Mouse (Mus musculus) kidney, postnatal 0 days (tissue): ENCODE data around the gene 3425401B19Rik. TPM values are rescaled to one million over a fixed set of nuclear protein-coding genes. Genes with fewer than 3 reads are reported as not detected.

Experiments used
- ATAC-seq: fragments of 200-750 bp; cut with Nextera tagmentation; replicated peaks from 2 replicates; pipeline ENCODE4 v1.8.0; 2017; ENCODE audit warnings: low read depth, moderate number of reproducible peaks, moderate TSS enrichment, moderate library complexity; ENCODE audit not compliant: low FRiP score
- DNase-seq: peaks from one replicate; pipeline ENCODE4 v3.0.0-alpha.2; 2016; ENCODE audit warnings: low spot score
- H3K27ac ChIP-seq: fragments of 300-500 bp; sonication (generic); 2 replicates; pipeline ENCODE4 v1.5.1; 2014; ENCODE audit warnings: mild to moderate bottlenecking
- H3K27me3 ChIP-seq: fragments of 300-500 bp; sonication (generic); 2 replicates; pipeline ENCODE4 v1.6.1; 2014; ENCODE audit warnings: low read length, mixed read lengths; ENCODE audit not compliant: insufficient read depth
- H3K36me3 ChIP-seq: fragments of 300-500 bp; sonication (generic); 2 replicates; pipeline ENCODE4 v1.6.1; 2014; ENCODE audit warnings: low read length, mixed read lengths; ENCODE audit not compliant: insufficient read depth
- H3K4me1 ChIP-seq: fragments of 300-500 bp; sonication (generic); replicated peaks from 2 replicates; pipeline ENCODE4 v1.6.1; 2014; ENCODE audit warnings: antibody characterized with exemption, low read length, mixed read lengths; ENCODE audit not compliant: insufficient read depth
- H3K4me2 ChIP-seq: fragments of 300-500 bp; sonication (generic); 2 replicates; pipeline ENCODE4 v1.6.1; 2014; ENCODE audit warnings: mild to moderate bottlenecking, low read length, moderate library complexity, mixed read lengths
- H3K4me3 ChIP-seq: fragments of 300-500 bp; sonication (generic); replicated peaks from 2 replicates; pipeline ENCODE4 v1.5.1; 2014; ENCODE audit warnings: low read depth, low read length
- H3K9ac ChIP-seq: fragments of 300-500 bp; sonication (generic); 2 replicates; pipeline ENCODE4 v1.6.1; 2014; ENCODE audit warnings: low read depth, low read length
- H3K9me3 ChIP-seq: fragments of 300-500 bp; sonication (generic); replicated peaks from 2 replicates; pipeline ENCODE4 v1.6.1; 2016; ENCODE audit warnings: low read length, inconsistent platforms, mixed read lengths
- CTCF ChIP-seq: IDR thresholded peaks from 2 replicates; pipeline ENCODE4 v1.5.1; 2016; ENCODE audit warnings: antibody characterized with exemption, low read depth, mild to moderate bottlenecking, moderate library complexity
- WGBS: fragments of 180-500 bp; shearing (Covaris S2); extraction: QIAGEN DNeasy Blood & Tissue Kit; methylation state at CpG from one replicate; pipeline ENCODE4 v1.1.7; 2014; 5-methylcytosine and 5-hydroxymethylcytosine counted together
- polyA plus RNA-seq: library from polyadenylated mRNA; unstranded; fragments of >200 nt; fragmentation: Nextera tagmentation; extraction: Ambion mirVana; gene quantifications from 2 replicates; pipeline ENCODE4 v1.2.1, GENCODE M21; 2015

The 3425401B19Rik gene
- polyA plus RNA-seq, 1 experiment from 2014 or later = 0.12 TPM

GRCm38 (mm10) chr14:32681603-32682002, 3.5 kb downstream of the 3425401B19Rik start:
- no peak for TF ChIP-seq CTCF
- H3K9me3 ChIP-seq = no peaks in the 10 kb centered on the region
- WGBS = 90% methylated on average over 3 of the region's 3 CpGs
- no peaks in the 10 kb centered on the region for H3K27me3 ChIP-seq
- DNase-seq (no peak), ATAC-seq (no peak)
- peaks cover 18% of the 10 kb centered on the region for H3K4me1 ChIP-seq
- no peak overlapping the region for H3K9ac ChIP-seq
- no peak overlapping the region for H3K27ac ChIP-seq
- H3K4me3 ChIP-seq = no peak overlapping the region
- no peaks in the 10 kb centered on the region for H3K36me3 ChIP-seq
- no peak overlapping the region for H3K4me2 ChIP-seq

GRCm38 (mm10) chr14:32678565-32678964, 6.5 kb downstream of the 3425401B19Rik start:
- ATAC-seq (no peak), DNase-seq (no peak)
- no peak overlapping the region for H3K27ac ChIP-seq
- no peak overlapping the region for H3K9ac ChIP-seq
- TF ChIP-seq CTCF = no peak
- H3K4me1 ChIP-seq = 0 out of 2 replicates have a peak, but pooled peaks cover 7% of the 10 kb centered on the region
- H3K36me3 ChIP-seq = no peaks in the 10 kb centered on the region
- 74% methylated on average over 3 of the region's 3 CpGs for WGBS
- no peak overlapping the region for H3K4me2 ChIP-seq
- H3K4me3 ChIP-seq = no peak overlapping the region
- H3K27me3 ChIP-seq = no peaks in the 10 kb centered on the region
- H3K9me3 ChIP-seq = no peaks in the 10 kb centered on the region

- DNase-seq (no peak), ATAC-seq (no peak)
- WGBS = 59% methylated on average over 3 of the region's 3 CpGs
- Histone ChIP-seq H3K9ac (no peak overlapping the region), H3K9me3 (no peaks in the 10 kb centered on the region), H3K4me3 (no peak overlapping the region), H3K36me3 (no peaks in the 10 kb centered on the region), H3K27me3 (no peaks in the 10 kb centered on the region), H3K27ac (no peak overlapping the region), H3K4me1 (no peaks in the 10 kb centered on the region), H3K4me2 (no peak overlapping the region)
- TF ChIP-seq CTCF = no peak
These were observed 11.9 kb downstream of the 3425401B19Rik start for GRCm38 (mm10) chr14:32673178-32673577.

GRCm38 (mm10) chr14:32663099-32663498, 22.0 kb downstream of the 3425401B19Rik start:
- Histone ChIP-seq H3K9ac (no peak overlapping the region), H3K4me3 (no peak overlapping the region), H3K36me3 (no peaks in the 10 kb centered on the region), H3K27me3 (no peaks in the 10 kb centered on the region), H3K9me3 (no peaks in the 10 kb centered on the region), H3K4me1 (no peaks in the 10 kb centered on the region), H3K27ac (no peak overlapping the region), H3K4me2 (no peak overlapping the region)
- WGBS = 85% methylated on average over 6 of the region's 6 CpGs
- DNase-seq = no peak
- no peak for ATAC-seq
- TF ChIP-seq CTCF = no peak

- no peaks in the 10 kb centered on the region for H3K9me3 ChIP-seq
- no peak overlapping the region for H3K4me3 ChIP-seq
- no peak overlapping the region for H3K9ac ChIP-seq
- no peaks in the 10 kb centered on the region for H3K36me3 ChIP-seq
- DNase-seq (no peak), ATAC-seq (0 out of 2 replicates have a peak, but pooled peaks have one; percentile 33)
- H3K27ac ChIP-seq = no peak overlapping the region
- no peaks in the 10 kb centered on the region for H3K27me3 ChIP-seq
- no peaks in the 10 kb centered on the region for H3K4me1 ChIP-seq
- WGBS = 70% methylated on average over 9 of the region's 9 CpGs
- H3K4me2 ChIP-seq = no peak overlapping the region
- TF ChIP-seq CTCF = no peak
These were observed 25.3 kb downstream of the 3425401B19Rik start for GRCm38 (mm10) chr14:32659781-32660180.

- TF ChIP-seq CTCF = no peak
- ATAC-seq (no peak), DNase-seq (no peak)
- WGBS = 84% methylated on average over 2 of the region's 2 CpGs
- Histone ChIP-seq H3K36me3 (no peaks in the 10 kb centered on the region), H3K27ac (no peak overlapping the region), H3K4me2 (no peak overlapping the region), H3K9ac (no peak overlapping the region), H3K9me3 (no peaks in the 10 kb centered on the region), H3K4me3 (no peak overlapping the region), H3K4me1 (no peaks in the 10 kb centered on the region), H3K27me3 (no peaks in the 10 kb centered on the region)
These were observed 46.6 kb downstream of the 3425401B19Rik start for GRCm38 (mm10) chr14:32638485-32638884.

- Histone ChIP-seq H3K27me3 (no peaks in the 10 kb centered on the region), H3K9ac (no peak overlapping the region), H3K36me3 (no peaks in the 10 kb centered on the region), H3K4me2 (no peak overlapping the region), H3K9me3 (no peaks in the 10 kb centered on the region), H3K4me3 (no peak overlapping the region), H3K27ac (no peak overlapping the region), H3K4me1 (no peaks in the 10 kb centered on the region)
- ATAC-seq (no peak), DNase-seq (no peak)
- TF ChIP-seq CTCF = no peak
- WGBS = 20% methylated on average over 11 of the region's 11 CpGs
These were observed 50.9 kb downstream of the 3425401B19Rik start for GRCm38 (mm10) chr14:32634015-32634682.
